Mouse (Mus musculus) forebrain, postnatal 0 days (tissue): Measurements from ENCODE around the gene Tub. TPM values are rescaled to one million over a fixed set of nuclear protein-coding genes. Genes with fewer than 3 reads are reported as not detected.

Experiments
- ATAC-seq: fragments of 200-750 bp; cut with Nextera tagmentation; 2 replicates; pipeline ENCODE4 v1.8.0; 2017; ENCODE audit warnings: mild to moderate bottlenecking, moderate library complexity
- DNase-seq: peaks from one replicate; pipeline ENCODE4 v3.0.0-alpha.2; 2015
- H3K27ac ChIP-seq: fragments of 300-500 bp; sonication (generic); 2 replicates; pipeline ENCODE4 v1.5.1; 2014; ENCODE audit warnings: low read depth, mild to moderate bottlenecking, antibody characterized with exemption, low read length, moderate library complexity, mixed read lengths
- H3K27me3 ChIP-seq: fragments of 300-500 bp; sonication (generic); 2 replicates; pipeline ENCODE4 v1.6.1; 2014; ENCODE audit warnings: mild to moderate bottlenecking, low read length, mixed read lengths; ENCODE audit not compliant: insufficient read depth
- H3K36me3 ChIP-seq: fragments of 300-500 bp; sonication (generic); 2 replicates; pipeline ENCODE4 v1.6.1; 2014; ENCODE audit warnings: mild to moderate bottlenecking, moderate library complexity; ENCODE audit not compliant: insufficient read depth
- H3K4me1 ChIP-seq: fragments of 300-500 bp; sonication (generic); 2 replicates; pipeline ENCODE4 v1.6.1; 2014; ENCODE audit warnings: antibody characterized with exemption; ENCODE audit not compliant: insufficient read depth
- H3K4me2 ChIP-seq: fragments of 300-500 bp; sonication (generic); 2 replicates; pipeline ENCODE4 v1.6.1; 2014; ENCODE audit warnings: low read depth, mild to moderate bottlenecking, moderate library complexity
- H3K4me3 ChIP-seq: fragments of 300-500 bp; sonication (generic); 2 replicates; pipeline ENCODE4 v1.5.1; 2014; ENCODE audit warnings: low read depth, low read length, mixed read lengths
- H3K9ac ChIP-seq: fragments of 300-500 bp; sonication (generic); 2 replicates; pipeline ENCODE4 v1.6.1; 2014; ENCODE audit warnings: mild to moderate bottlenecking
- H3K9me3 ChIP-seq: fragments of 300-500 bp; sonication (generic); 2 replicates; pipeline ENCODE4 v1.6.1; 2016; ENCODE audit warnings: low read length
- CTCF ChIP-seq: sonication (generic); IDR thresholded peaks from 2 replicates; pipeline ENCODE4 v1.5.1; 2016; ENCODE audit warnings: antibody characterized with exemption, control low read depth, low read depth
- WGBS: fragments of 180-500 bp; shearing (Covaris S2); extraction: QIAGEN DNeasy Blood & Tissue Kit; methylation state at CpG from one replicate; pipeline ENCODE4 v1.1.7; 2014; 5-methylcytosine and 5-hydroxymethylcytosine counted together
- polyA plus RNA-seq: library from polyadenylated mRNA; unstranded; fragments of >200 nt; fragmentation: Nextera tagmentation; extraction: Ambion mirVana; gene quantifications from 2 replicates; pipeline ENCODE4 v1.2.1, GENCODE M21; 2015
- total RNA-seq: library from RNA; depleted of rRNA; stranded (reverse); fragments of >200 nt; gene quantifications from 2 replicates; pipeline ENCODE4 v1.2.3, GENCODE M21; 2014

The Tub gene
- total and polyA plus RNA-seq, 2 experiments from 2014 or later = 39.1 to 188 TPM

DNA sequence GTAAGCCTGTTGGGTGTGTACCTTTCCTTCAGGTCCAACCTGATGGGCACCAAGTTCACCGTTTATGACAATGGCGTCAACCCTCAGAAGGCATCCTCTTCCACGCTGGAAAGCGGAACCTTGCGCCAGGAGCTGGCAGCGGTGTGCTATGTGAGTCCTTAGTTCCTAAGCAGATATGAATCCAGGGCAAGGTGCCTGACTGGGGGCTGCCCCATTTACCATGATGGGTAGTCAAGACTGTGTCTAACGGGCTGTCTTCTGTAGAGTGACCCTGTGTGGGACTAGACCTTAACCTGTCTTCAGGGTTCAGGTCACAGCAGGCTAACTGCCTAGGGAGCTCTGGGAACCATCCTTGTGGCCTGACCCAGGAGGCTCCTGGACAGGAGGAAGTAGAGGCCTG is 77.6 kb downstream of the Tub start:
- no peak overlapping the region for H3K4me3 ChIP-seq
- no peaks in the 10 kb centered on the region for H3K4me1 ChIP-seq
- ATAC-seq (no peak), DNase-seq (no peak)
- 94% methylated on average over 7 of the region's 7 CpGs for WGBS
- H3K36me3 ChIP-seq = peaks cover 82% of the 10 kb centered on the region
- no peaks in the 10 kb centered on the region for H3K9me3 ChIP-seq
- H3K27ac ChIP-seq = no peak overlapping the region
- no peak for TF ChIP-seq CTCF
- no peak overlapping the region for H3K9ac ChIP-seq
- H3K4me2 ChIP-seq = no peak overlapping the region
- no peaks in the 10 kb centered on the region for H3K27me3 ChIP-seq

DNA sequence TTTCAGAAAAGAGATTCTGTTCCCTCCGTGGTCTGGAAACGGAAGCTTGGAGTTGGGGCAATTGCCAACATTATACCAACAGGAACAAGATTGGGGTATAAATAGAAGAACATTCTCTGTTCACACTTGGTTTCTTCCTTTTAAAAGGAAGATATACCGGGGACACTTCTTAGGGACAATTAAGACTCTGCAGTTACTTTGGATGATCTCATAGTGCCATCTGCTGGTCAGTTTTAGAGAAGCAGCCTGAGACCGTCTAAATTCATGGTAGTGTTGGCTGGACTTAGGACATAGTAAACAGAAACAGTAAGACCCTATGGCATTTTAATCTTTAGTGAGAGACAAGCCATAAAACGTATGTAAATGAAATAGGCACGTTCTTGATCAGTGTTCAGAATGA is 78.1 kb downstream of the Tub start:
- H3K36me3 ChIP-seq = peaks cover 81% of the 10 kb centered on the region
- no peaks in the 10 kb centered on the region for H3K27me3 ChIP-seq
- H3K9ac ChIP-seq = no peak overlapping the region
- no peaks in the 10 kb centered on the region for H3K9me3 ChIP-seq
- no peak overlapping the region for H3K4me3 ChIP-seq
- no peaks in the 10 kb centered on the region for H3K4me1 ChIP-seq
- TF ChIP-seq CTCF = peak; percentile 85
- WGBS = 22% methylated on average over 6 of the region's 6 CpGs
- no peak overlapping the region for H3K27ac ChIP-seq
- no peak overlapping the region for H3K4me2 ChIP-seq
- ATAC-seq = peak; percentile 67
- peak; percentile 87 for DNase-seq

DNA sequence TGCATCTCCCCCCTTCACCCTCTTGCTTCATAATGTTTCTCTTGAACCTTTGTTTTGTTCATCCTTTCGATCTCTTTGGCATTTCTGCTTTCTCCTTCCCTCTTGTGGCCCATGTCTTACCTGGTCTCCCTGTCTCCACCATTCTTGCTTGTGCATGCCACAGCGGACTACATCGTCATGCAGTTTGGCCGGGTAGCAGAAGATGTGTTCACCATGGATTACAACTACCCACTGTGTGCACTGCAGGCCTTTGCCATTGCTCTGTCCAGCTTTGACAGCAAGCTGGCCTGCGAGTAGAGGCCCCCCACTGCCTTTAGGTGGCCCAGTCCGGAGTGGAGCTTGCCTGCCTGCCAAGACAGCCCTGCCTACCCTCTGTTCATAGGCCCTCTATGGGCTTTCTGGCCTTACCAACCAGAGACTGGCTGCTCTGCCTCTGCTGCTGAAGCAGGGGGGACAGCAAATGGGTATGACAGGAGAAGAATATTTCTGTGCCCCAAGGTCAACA is 79.9 kb downstream of the Tub start:
- H3K9ac ChIP-seq = no peak overlapping the region
- no peak for DNase-seq
- no peaks in the 10 kb centered on the region for H3K27me3 ChIP-seq
- no peak for ATAC-seq
- H3K36me3 ChIP-seq = peaks cover 69% of the 10 kb centered on the region
- 85% methylated on average over 6 of the region's 6 CpGs for WGBS
- H3K4me1 ChIP-seq = no peaks in the 10 kb centered on the region
- H3K27ac ChIP-seq = no peak overlapping the region
- no peak overlapping the region for H3K4me3 ChIP-seq
- H3K4me2 ChIP-seq = no peak overlapping the region
- no peak for TF ChIP-seq CTCF
- no peaks in the 10 kb centered on the region for H3K9me3 ChIP-seq

DNA sequence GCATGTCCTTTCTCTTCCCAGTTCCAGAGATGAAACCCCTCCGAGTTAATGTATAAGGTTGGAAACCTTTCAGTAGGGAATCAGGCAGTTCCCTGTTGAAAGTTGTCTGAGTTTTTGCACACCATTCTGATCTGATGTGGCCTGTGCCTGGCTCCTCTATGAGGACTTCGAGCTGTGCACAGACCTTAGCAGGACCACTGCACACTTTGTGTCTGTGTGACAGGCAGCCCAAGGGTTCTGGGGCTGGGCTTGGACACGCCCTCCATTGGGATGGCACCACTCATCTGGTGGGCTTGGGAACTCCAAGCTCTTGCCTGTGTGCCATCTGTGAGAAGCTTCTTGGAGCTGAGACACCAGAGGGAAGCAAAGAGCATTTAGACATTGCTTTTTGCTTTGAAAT is 81.2 kb downstream of the Tub start:
- ATAC-seq (peak; percentile 15; the same call in 1 of the 2 replicates), DNase-seq (no peak)
- Histone ChIP-seq H3K27me3 (no peaks in the 10 kb centered on the region), H3K36me3 (peaks cover 56% of the 10 kb centered on the region), H3K27ac (no peak overlapping the region), H3K9me3 (no peaks in the 10 kb centered on the region), H3K4me3 (no peak overlapping the region), H3K9ac (no peak overlapping the region), H3K4me1 (no peaks in the 10 kb centered on the region), H3K4me2 (no peak overlapping the region)
- peak; percentile 37 for TF ChIP-seq CTCF
- 91% methylated on average over 3 of the region's 3 CpGs for WGBS

DNA sequence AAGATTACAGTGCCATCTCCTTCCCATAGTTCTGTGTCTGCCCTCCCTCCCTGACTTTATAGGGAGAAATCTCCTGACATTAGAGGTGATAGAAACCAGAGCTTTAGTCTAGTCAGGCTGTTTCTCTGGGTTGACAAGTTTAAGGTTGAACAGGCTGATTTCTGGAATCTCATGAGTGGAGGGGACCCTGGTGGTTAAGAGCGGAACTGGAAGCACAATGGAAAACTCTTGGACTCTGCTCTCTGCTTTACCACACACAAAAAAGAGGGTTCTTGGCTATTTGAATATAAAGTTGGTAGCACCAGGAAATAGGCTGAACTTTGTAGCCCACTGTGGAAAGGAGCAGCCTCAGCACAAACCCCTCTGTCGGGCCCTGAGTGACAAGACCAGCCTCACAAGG is 81.9 kb downstream of the Tub start:
- ATAC-seq = no peak
- 83% methylated on average over 2 of the region's 2 CpGs for WGBS
- H3K4me1 ChIP-seq = no peaks in the 10 kb centered on the region
- H3K4me3 ChIP-seq = no peak overlapping the region
- no peak overlapping the region for H3K4me2 ChIP-seq
- no peaks in the 10 kb centered on the region for H3K9me3 ChIP-seq
- H3K36me3 ChIP-seq = peaks cover 52% of the 10 kb centered on the region
- H3K9ac ChIP-seq = no peak overlapping the region
- H3K27ac ChIP-seq = no peak overlapping the region
- no peak for DNase-seq
- TF ChIP-seq CTCF = peak; percentile 56
- H3K27me3 ChIP-seq = no peaks in the 10 kb centered on the region

DNA sequence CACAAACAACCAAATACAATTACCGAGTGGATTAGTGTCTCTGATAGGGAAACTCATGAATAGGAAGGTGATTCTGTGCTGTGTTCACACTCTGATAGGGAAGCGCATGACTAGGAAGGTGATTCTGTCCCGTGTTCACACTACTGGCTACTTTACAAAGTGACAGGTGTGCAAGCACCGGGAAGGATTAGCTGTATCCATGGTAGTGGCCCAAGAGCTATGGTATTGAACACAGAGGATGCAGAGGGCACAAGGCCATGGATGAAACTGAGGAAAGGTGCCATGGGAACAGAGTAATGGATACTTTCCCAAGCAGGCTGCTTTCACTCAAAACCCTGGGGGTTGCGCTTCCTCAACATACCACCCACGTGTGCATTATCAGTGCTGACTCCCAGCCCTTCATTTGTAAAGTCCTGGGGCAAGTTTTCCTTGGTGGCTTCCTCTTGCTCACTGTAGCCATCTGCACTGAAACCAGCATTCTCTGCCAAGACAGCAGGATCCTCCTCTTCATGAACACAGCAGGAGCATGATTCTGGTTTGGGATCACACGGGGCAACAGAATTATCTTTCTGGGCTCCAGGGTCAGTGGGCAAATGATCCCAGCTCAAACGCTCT is 88.1 kb downstream of the Tub start:
- Histone ChIP-seq H3K27me3 (no peaks in the 10 kb centered on the region), H3K36me3 (peaks cover 9% of the 10 kb centered on the region; the same call in 1 of the 2 replicates), H3K9ac (no peak overlapping the region), H3K27ac (peak overlapping the region; percentile 72; the same call in 1 of the 2 replicates), H3K9me3 (no peaks in the 10 kb centered on the region), H3K4me3 (no peak overlapping the region), H3K4me1 (no peaks in the 10 kb centered on the region; the same call in 1 of the 2 replicates), H3K4me2 (no peak overlapping the region)
- WGBS = 74% methylated on average over 8 of the region's 8 CpGs
- no peak for DNase-seq
- ATAC-seq = no peak
- no peak for TF ChIP-seq CTCF

DNA sequence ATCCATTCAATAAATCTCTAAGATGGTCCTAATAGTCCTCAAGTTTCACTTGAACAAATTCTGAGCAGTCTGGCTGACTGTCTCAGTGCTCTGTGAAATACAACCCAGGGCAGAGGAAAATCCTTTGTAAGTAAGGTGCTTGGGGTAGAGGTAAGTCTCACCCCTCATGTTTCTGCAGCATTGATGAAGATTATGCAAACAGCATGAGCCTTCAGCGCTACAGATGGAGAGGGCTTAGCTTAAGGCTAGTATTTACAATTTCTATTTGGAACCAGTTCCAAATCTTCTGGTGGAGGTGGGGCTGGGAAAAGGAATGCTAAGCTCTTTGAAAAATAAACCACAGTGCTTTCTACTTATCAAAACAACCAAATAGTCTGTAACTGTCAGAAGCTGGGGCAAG is 88.8 kb downstream of the Tub start:
- TF ChIP-seq CTCF = no peak
- Histone ChIP-seq H3K36me3 (peaks cover 9% of the 10 kb centered on the region; the same call in 1 of the 2 replicates), H3K9me3 (no peaks in the 10 kb centered on the region), H3K4me2 (no peak overlapping the region), H3K4me3 (no peak overlapping the region), H3K9ac (no peak overlapping the region), H3K27me3 (no peaks in the 10 kb centered on the region), H3K4me1 (no peaks in the 10 kb centered on the region; the same call in 1 of the 2 replicates), H3K27ac (peak overlapping the region; percentile 72)
- DNase-seq (no peak), ATAC-seq (peak; percentile 57)
- WGBS = 27% methylated on average over 1 of the region's 1 CpGs
